Mouse (Mus musculus): ENCODE results near the gene Pop5. TPM values are rescaled to one million over a fixed set of nuclear protein-coding genes. Genes with fewer than 3 reads are reported as not detected.

Pop5 gene
- polyA plus RNA-seq, 1 experiment = 79.9 TPM

GRCm38 (mm10) chr5:115191880-115192827 lies 43.5 kb upstream of the Pop5 start:
- Histone ChIP-seq H3K4me3 (ENCODE audit: low read depth, low read length) (no peak overlapping the region), H3K9ac (ENCODE audit: low read depth, poor library complexity, severe bottlenecking) (no peak overlapping the region), H3K27ac (ENCODE audit: insufficient read depth, low read length) (no peak overlapping the region), H3K36me3 (ENCODE audit: control insufficient read depth, insufficient read depth, low read length, poor library complexity, severe bottlenecking) (no peaks in the 10 kb centered on the region), H3K9me3 (replicated peaks; ENCODE audit: control insufficient read depth, insufficient read depth, low read length, poor library complexity, severe bottlenecking) (no peaks in the 10 kb centered on the region), H3K4me1 (ENCODE audit: control insufficient read depth, insufficient read depth, low read length) (no peaks in the 10 kb centered on the region), H3K27me3 (ENCODE audit: control insufficient read depth, insufficient read depth, low read length, poor library complexity, severe bottlenecking) (peaks cover 2% of the 10 kb centered on the region)
- TF ChIP-seq CTCF (IDR thresholded peaks at IDR 0.05; ENCODE audit: low read depth, low read length) (no peak), POLR2A (IDR thresholded peaks at IDR 0.05; ENCODE audit: insufficient read depth, low read length) (no peak), EP300 (IDR thresholded peaks at IDR 0.05; ENCODE audit: insufficient read depth, low read depth, low read length) (no peak)

GRCm38 (mm10) chr5:115192828-115193195 lies 42.8 kb upstream of the Pop5 start:
- Histone ChIP-seq H3K36me3 (ENCODE audit: control insufficient read depth, insufficient read depth, low read length, poor library complexity, severe bottlenecking) (no peaks in the 10 kb centered on the region), H3K27ac (ENCODE audit: insufficient read depth, low read length) (no peak overlapping the region), H3K4me1 (ENCODE audit: control insufficient read depth, insufficient read depth, low read length) (no peaks in the 10 kb centered on the region), H3K4me3 (ENCODE audit: low read depth, low read length) (peak overlapping the region; percentile 48), H3K9ac (ENCODE audit: low read depth, poor library complexity, severe bottlenecking) (no peak overlapping the region), H3K9me3 (replicated peaks; ENCODE audit: control insufficient read depth, insufficient read depth, low read length, poor library complexity, severe bottlenecking) (no peaks in the 10 kb centered on the region), H3K27me3 (ENCODE audit: control insufficient read depth, insufficient read depth, low read length, poor library complexity, severe bottlenecking) (peaks cover 2% of the 10 kb centered on the region)
- TF ChIP-seq POLR2A (IDR thresholded peaks at IDR 0.05; ENCODE audit: insufficient read depth, low read length) (no peak), CTCF (IDR thresholded peaks at IDR 0.05; ENCODE audit: low read depth, low read length) (no peak), EP300 (IDR thresholded peaks at IDR 0.05; ENCODE audit: insufficient read depth, low read depth, low read length) (no peak)

GRCm38 (mm10) chr5:115193226-115193625 lies 42.4 kb upstream of the Pop5 start:
- Histone ChIP-seq H3K27me3 (ENCODE audit: control insufficient read depth, insufficient read depth, low read length, poor library complexity, severe bottlenecking) (peaks cover 2% of the 10 kb centered on the region), H3K27ac (ENCODE audit: insufficient read depth, low read length) (no peak overlapping the region), H3K4me1 (ENCODE audit: control insufficient read depth, insufficient read depth, low read length) (no peaks in the 10 kb centered on the region), H3K9ac (ENCODE audit: low read depth, poor library complexity, severe bottlenecking) (peak overlapping the region; percentile 88), H3K4me3 (ENCODE audit: low read depth, low read length) (peak overlapping the region; percentile 48), H3K9me3 (replicated peaks; ENCODE audit: control insufficient read depth, insufficient read depth, low read length, poor library complexity, severe bottlenecking) (no peaks in the 10 kb centered on the region), H3K36me3 (ENCODE audit: control insufficient read depth, insufficient read depth, low read length, poor library complexity, severe bottlenecking) (no peaks in the 10 kb centered on the region)
- TF ChIP-seq EP300 (IDR thresholded peaks at IDR 0.05; ENCODE audit: insufficient read depth, low read depth, low read length) (no peak), CTCF (IDR thresholded peaks at IDR 0.05; ENCODE audit: low read depth, low read length) (no peak), POLR2A (IDR thresholded peaks at IDR 0.05; ENCODE audit: insufficient read depth, low read length) (no peak)

GRCm38 (mm10) chr5:115193669-115194625 lies 41.7 kb upstream of the Pop5 start, which contains the start of gene Cabp1:
Gene Cabp1, minus strand, starts transcription at chr5:115194381.
- Histone ChIP-seq H3K36me3 (ENCODE audit: control insufficient read depth, insufficient read depth, low read length, poor library complexity, severe bottlenecking) (no peaks in the 10 kb centered on the region), H3K4me3 (ENCODE audit: low read depth, low read length) (peak within 1 kb of the TSS; percentile 53), H3K9ac (ENCODE audit: low read depth, poor library complexity, severe bottlenecking) (peak within 1 kb of the TSS; percentile 88), H3K27ac (ENCODE audit: insufficient read depth, low read length) (no peak within 1 kb of the TSS), H3K27me3 (ENCODE audit: control insufficient read depth, insufficient read depth, low read length, poor library complexity, severe bottlenecking) (peaks cover 2% of the 10 kb centered on the region), H3K4me1 (ENCODE audit: control insufficient read depth, insufficient read depth, low read length) (no peaks in the 10 kb centered on the region), H3K9me3 (replicated peaks; ENCODE audit: control insufficient read depth, insufficient read depth, low read length, poor library complexity, severe bottlenecking) (no peaks in the 10 kb centered on the region)
- TF ChIP-seq CTCF (IDR thresholded peaks at IDR 0.05; ENCODE audit: low read depth, low read length) = peak; percentile 24
- no peak for TF ChIP-seq EP300 (IDR thresholded peaks at IDR 0.05; ENCODE audit: insufficient read depth, low read depth, low read length)

GRCm38 (mm10) chr5:115194626-115195221 lies 40.9 kb upstream of the Pop5 start:
- Histone ChIP-seq H3K27ac (ENCODE audit: insufficient read depth, low read length) (no peak overlapping the region), H3K9ac (ENCODE audit: low read depth, poor library complexity, severe bottlenecking) (peak overlapping the region; percentile 88), H3K27me3 (ENCODE audit: control insufficient read depth, insufficient read depth, low read length, poor library complexity, severe bottlenecking) (peaks cover 2% of the 10 kb centered on the region), H3K36me3 (ENCODE audit: control insufficient read depth, insufficient read depth, low read length, poor library complexity, severe bottlenecking) (no peaks in the 10 kb centered on the region), H3K9me3 (replicated peaks; ENCODE audit: control insufficient read depth, insufficient read depth, low read length, poor library complexity, severe bottlenecking) (no peaks in the 10 kb centered on the region), H3K4me3 (ENCODE audit: low read depth, low read length) (peak overlapping the region; percentile 53), H3K4me1 (ENCODE audit: control insufficient read depth, insufficient read depth, low read length) (no peaks in the 10 kb centered on the region)
- TF ChIP-seq POLR2A (IDR thresholded peaks at IDR 0.05; ENCODE audit: insufficient read depth, low read length) = no peak
- no peak for TF ChIP-seq EP300 (IDR thresholded peaks at IDR 0.05; ENCODE audit: insufficient read depth, low read depth, low read length)
- TF ChIP-seq CTCF (IDR thresholded peaks at IDR 0.05; ENCODE audit: low read depth, low read length) = no peak

Measured in ES-Bruce4 (cell line).